Comparison of ENCODE assay signal across 10 mouse cellular contexts in the genomic region with DNA sequence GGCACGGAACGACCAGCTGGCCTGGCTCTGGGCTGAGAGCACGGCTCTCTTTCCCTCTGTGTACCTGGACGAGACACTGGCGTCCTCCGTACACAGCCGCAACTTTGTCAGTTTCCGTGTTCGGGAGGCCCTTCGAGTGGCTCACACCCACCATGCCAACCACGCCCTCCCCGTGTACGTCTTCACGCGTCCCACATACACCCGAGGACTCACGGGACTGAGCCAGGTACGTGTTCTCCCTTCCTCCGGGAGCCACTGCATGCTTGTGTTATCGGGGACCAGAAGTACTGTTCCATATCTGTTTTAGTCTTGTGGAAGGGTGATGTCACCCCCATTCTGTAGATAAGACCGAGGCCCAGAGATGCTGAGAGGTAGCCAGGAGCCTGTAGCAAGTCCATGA. TPM values are rescaled to one million over a fixed set of nuclear protein-coding genes. Genes with fewer than 3 reads are reported as not detected.
DNase-seq lines count a peak whose midpoint lies in the region; ATAC-seq and TF ChIP-seq lines count a peak whose summit lies in the region.
"Had no signal": no experiment of that assay in that cellular context is flagged by ENCODE, and none has a peak within 500 bp of the region (broad histone marks: within the 10 kb centered on the region; RNA-seq: fewer than 3 reads in every experiment).

No protein-coding gene starts in this region.

- no peaks in the 10 kb centered on the region for H3K27me3 ChIP-seq in heart, postnatal 0 days (ENCODE audit: control insufficient read depth, insufficient read depth, low read length)
- H3K27me3 ChIP-seq in erythroblast, embryonic 14.5 days (ENCODE audit: control insufficient read depth) = no peaks in the 10 kb centered on the region
- no peaks in the 10 kb centered on the region for H3K27me3 ChIP-seq in limb, embryonic 12.5 days
- H3K27me3 ChIP-seq in neural tube, embryonic 12.5 days (replicated peaks) = no peaks in the 10 kb centered on the region
- H3K27me3 ChIP-seq: CH12.LX had no signal

- H3K4me3 ChIP-seq in heart, postnatal 0 days (ENCODE audit: low read depth, low read length) = peak overlapping the region; percentile 76
- peak overlapping the region; percentile 93 for H3K4me3 ChIP-seq in erythroblast, embryonic 14.5 days (replicated peaks)
- H3K4me3 ChIP-seq in limb, embryonic 12.5 days (replicated peaks) = peak overlapping the region; percentile 81
- peak overlapping the region; percentile 60; the same call in 1 of the 2 replicates for H3K4me3 ChIP-seq in neural tube, embryonic 12.5 days

- H3K4me1 ChIP-seq in heart, postnatal 0 days (ENCODE audit: control insufficient read depth, insufficient read depth) = peaks cover 21% of the 10 kb centered on the region
- peaks cover 88% of the 10 kb centered on the region for H3K4me1 ChIP-seq in erythroblast, embryonic 14.5 days (ENCODE audit: control insufficient read depth)
- H3K4me1 ChIP-seq in limb, embryonic 12.5 days (replicated peaks) = peaks cover 43% of the 10 kb centered on the region
- peaks cover 45% of the 10 kb centered on the region for H3K4me1 ChIP-seq in neural tube, embryonic 12.5 days

- TF ChIP-seq EP300 in heart, postnatal 0 days (IDR thresholded peaks at IDR 0.05; ENCODE audit: low read depth) = no peak

- H3K9ac ChIP-seq in heart, postnatal 0 days (replicated peaks; ENCODE audit: low read depth, low read length) = no peak overlapping the region
- H3K9ac ChIP-seq in limb, embryonic 12.5 days (replicated peaks) = peak overlapping the region; percentile 88
- no peak overlapping the region for H3K9ac ChIP-seq in neural tube, embryonic 12.5 days

- no peaks in the 10 kb centered on the region for H3K9me3 ChIP-seq in heart, postnatal 0 days (replicated peaks; ENCODE audit: control insufficient read depth, low read length)
- no peaks in the 10 kb centered on the region for H3K9me3 ChIP-seq in erythroblast, embryonic 14.5 days (ENCODE audit: control insufficient read depth, low read length)
- H3K9me3 ChIP-seq in limb, embryonic 12.5 days = no peaks in the 10 kb centered on the region
- H3K9me3 ChIP-seq in neural tube, embryonic 12.5 days = no peaks in the 10 kb centered on the region

- no peak for ATAC-seq in heart, postnatal 0 days (ENCODE audit: insufficient read depth, low read depth)
- ATAC-seq in limb, embryonic 12.5 days (ENCODE audit: insufficient number of reproducible peaks, insufficient read depth, low FRiP score, low TSS enrichment, low read depth) = no peak
- ATAC-seq in neural tube, embryonic 12.5 days (ENCODE audit: low FRiP score, low read depth) = no peak

- H3K36me3 ChIP-seq in heart, postnatal 0 days (replicated peaks; ENCODE audit: control insufficient read depth, insufficient read depth, low read length) = peaks cover 27% of the 10 kb centered on the region
- H3K36me3 ChIP-seq in erythroblast, embryonic 14.5 days (ENCODE audit: control insufficient read depth) = peaks cover 59% of the 10 kb centered on the region
- peaks cover 55% of the 10 kb centered on the region for H3K36me3 ChIP-seq in limb, embryonic 12.5 days
- H3K36me3 ChIP-seq in neural tube, embryonic 12.5 days = peaks cover 46% of the 10 kb centered on the region

- peak overlapping the region; percentile 56; the same call in 1 of the 2 replicates for H3K27ac ChIP-seq in heart, postnatal 0 days (ENCODE audit: low read depth)
- 0 out of 2 replicates have a peak overlapping the region, but pooled peaks have one; percentile 4 for H3K27ac ChIP-seq in limb, embryonic 12.5 days
- H3K27ac ChIP-seq in neural tube, embryonic 12.5 days = no peak overlapping the region

- intact Hi-C loops in heart, postnatal 25 days (cut with DNase I) = no loop called here
- intact Hi-C loops in gastrocnemius, postnatal 14 days (cut with DNase I; ENCODE audit: low total_unique reads) = no loop called here

- 33% methylated on average over 21 of the region's 21 CpGs for WGBS in heart, postnatal 0 days
- 93% methylated on average over 21 of the region's 21 CpGs for WGBS in limb, embryonic 12.5 days
- WGBS in neural tube, embryonic 12.5 days = 96% methylated on average over 21 of the region's 21 CpGs

- DNase-seq in heart, postnatal 0 days (ENCODE audit: low spot score) = no peak
- no peak for DNase-seq in heart, postnatal 25 days (ENCODE audit: low spot score)
- no peak for DNase-seq in gastrocnemius, adult 8-10 months (ENCODE audit: low spot score in 2 of 2)
- DNase-seq in urinary bladder, postnatal 10 days (ENCODE audit: low spot score) = no peak
- DNase-seq in gastrocnemius, postnatal 14 days = no peak
- DNase-seq: cerebellum, adult 8-10 months had no signal

- H3K4me2 ChIP-seq in heart, postnatal 0 days (ENCODE audit: low read depth, low read length) = peak overlapping the region; percentile 76
- peak overlapping the region; percentile 96 for H3K4me2 ChIP-seq in limb, embryonic 12.5 days
- peak overlapping the region; percentile 90 for H3K4me2 ChIP-seq in neural tube, embryonic 12.5 days (replicated peaks)

- TF ChIP-seq CTCF in heart, postnatal 0 days (IDR thresholded peaks at IDR 0.05; ENCODE audit: low read depth) = no peak

RNA-seq across cellular contexts. Expression of gene Hyal2, which starts 3.1 kb away (rescaled TPM):
- total RNA-seq in heart, postnatal 0 days (2014; rRNA removed; ENCODE audit: low replicate concordance) = 67.8 and 97.3 TPM in 2 replicates
- polyA plus RNA-seq in heart, postnatal 0 days (2015; fragmentation: Nextera tagmentation; extraction: Ambion mirVana) = 58.6 and 60.5 TPM in 2 replicates
- total RNA-seq in heart, postnatal 25 days (2021) = 10 to 100 TPM; 35.4 to 36.2 TPM
- 4.1 and 5.4 TPM in 2 replicates for polyA plus RNA-seq in erythroblast, embryonic 14.5 days (2012)
- 127 and 128 TPM in 2 replicates for polyA plus RNA-seq in limb, embryonic 12.5 days (2016; fragmentation: Nextera tagmentation; extraction: Ambion mirVana)
- polyA plus RNA-seq in neural tube, embryonic 12.5 days (2016; fragmentation: Nextera tagmentation; extraction: Ambion mirVana) = 93.6 and 97.0 TPM in 2 replicates
- 10 to 100 TPM; 12.7 to 18.6 (median 16.7) TPM for total RNA-seq in gastrocnemius, adult 8-10 months (2022)
- 10 to 100 TPM; 12.7 to 14.5 TPM for total RNA-seq in gastrocnemius, postnatal 14 days (2021)

RNA-seq across cellular contexts. Expression of gene Hyal1, which starts 5.9 kb away (rescaled TPM):
- total RNA-seq in heart, postnatal 0 days (2014; rRNA removed; ENCODE audit: low replicate concordance) = 14.0 and 21.3 TPM in 2 replicates
- polyA plus RNA-seq in heart, postnatal 0 days (2015; fragmentation: Nextera tagmentation; extraction: Ambion mirVana) = 5.7 and 6.0 TPM in 2 replicates
- 1 to 10 TPM; 5.3 TPM for total RNA-seq in heart, postnatal 25 days (2021)
- polyA plus RNA-seq in erythroblast, embryonic 14.5 days (2012) = 0.53 and 0.54 TPM in 2 replicates
- 13.7 and 14.9 TPM in 2 replicates for polyA plus RNA-seq in limb, embryonic 12.5 days (2016; fragmentation: Nextera tagmentation; extraction: Ambion mirVana)
- 7.2 and 7.5 TPM in 2 replicates for polyA plus RNA-seq in neural tube, embryonic 12.5 days (2016; fragmentation: Nextera tagmentation; extraction: Ambion mirVana)
- 1 to 10 TPM; 1.4 to 2.7 (median 1.9) TPM for total RNA-seq in gastrocnemius, adult 8-10 months (2022)
- total RNA-seq in gastrocnemius, postnatal 14 days (2021) = 1 to 10 TPM; 2.6 to 2.7 TPM

RNA-seq across cellular contexts. Expression of gene Tusc2, which starts 7.8 kb away (rescaled TPM):
- 38.6 and 51.2 TPM in 2 replicates for total RNA-seq in heart, postnatal 0 days (2014; rRNA removed; ENCODE audit: low replicate concordance)
- polyA plus RNA-seq in heart, postnatal 0 days (2015; fragmentation: Nextera tagmentation; extraction: Ambion mirVana) = 37.0 and 38.8 TPM in 2 replicates
- 10 to 100 TPM; 28.6 to 30.4 TPM for total RNA-seq in heart, postnatal 25 days (2021)
- 3.7 and 5.3 TPM in 2 replicates for polyA plus RNA-seq in erythroblast, embryonic 14.5 days (2012)
- 50.6 and 52.6 TPM in 2 replicates for polyA plus RNA-seq in limb, embryonic 12.5 days (2016; fragmentation: Nextera tagmentation; extraction: Ambion mirVana)
- polyA plus RNA-seq in neural tube, embryonic 12.5 days (2016; fragmentation: Nextera tagmentation; extraction: Ambion mirVana) = 93.3 and 93.9 TPM in 2 replicates
- 10 to 100 TPM; 44.6 to 54.5 (median 46.9) TPM for total RNA-seq in gastrocnemius, adult 8-10 months (2022)
- total RNA-seq in gastrocnemius, postnatal 14 days (2021) = 10 to 100 TPM; 21.8 to 23.1 TPM

RNA-seq across cellular contexts. Expression of gene Naa80, which starts 7.8 kb away (rescaled TPM):
- 28.4 and 58.8 TPM in 2 replicates for total RNA-seq in heart, postnatal 0 days (2014; rRNA removed; ENCODE audit: low replicate concordance)
- polyA plus RNA-seq in heart, postnatal 0 days (2015; fragmentation: Nextera tagmentation; extraction: Ambion mirVana) = 14.5 and 17.5 TPM in 2 replicates
- total RNA-seq in heart, postnatal 25 days (2021) = 10 to 100 TPM; 14.0 to 18.4 TPM
- polyA plus RNA-seq in erythroblast, embryonic 14.5 days (2012) = 10.1 and 11.4 TPM in 2 replicates
- 14.3 and 16.1 TPM in 2 replicates for polyA plus RNA-seq in limb, embryonic 12.5 days (2016; fragmentation: Nextera tagmentation; extraction: Ambion mirVana)
- 12.6 and 15.8 TPM in 2 replicates for polyA plus RNA-seq in neural tube, embryonic 12.5 days (2016; fragmentation: Nextera tagmentation; extraction: Ambion mirVana)
- total RNA-seq in gastrocnemius, adult 8-10 months (2022) = 10 to 100 TPM; 12.1 to 16.8 (median 15.5) TPM
- total RNA-seq in gastrocnemius, postnatal 14 days (2021) = 10 to 100 TPM; 12.0 TPM

RNA-seq across cellular contexts. Expression of gene Hyal3, which starts 9.8 kb away (rescaled TPM):
- 0.65 and 0.66 TPM in 2 replicates for total RNA-seq in heart, postnatal 0 days (2014; rRNA removed; ENCODE audit: low replicate concordance)
- polyA plus RNA-seq in heart, postnatal 0 days (2015; fragmentation: Nextera tagmentation; extraction: Ambion mirVana) = 0.29 and 0.44 TPM in 2 replicates
- total RNA-seq in heart, postnatal 25 days (2021) = under 1 TPM; 0.45 to 0.62 TPM
- polyA plus RNA-seq in erythroblast, embryonic 14.5 days (2012) = 0.34 TPM in 1 of 2 replicates, not detected in the other
- 1.3 and 1.4 TPM in 2 replicates for polyA plus RNA-seq in limb, embryonic 12.5 days (2016; fragmentation: Nextera tagmentation; extraction: Ambion mirVana)
- 0.84 and 1.5 TPM in 2 replicates for polyA plus RNA-seq in neural tube, embryonic 12.5 days (2016; fragmentation: Nextera tagmentation; extraction: Ambion mirVana)
- under 1 TPM in 2 of 4 experiments, not detected in 2; 0.24 to 0.56 TPM for total RNA-seq in gastrocnemius, adult 8-10 months (2022)
- total RNA-seq in gastrocnemius, postnatal 14 days (2021) = under 1 TPM; 0.23 to 0.49 TPM
